Mouse (Mus musculus): ENCODE measurements around the gene Ankrd6.

Gene Ankrd6

GRCm38 (mm10) chr4:32789020-32789419 lies 161.6 kb downstream of the Ankrd6 start:
- DNase-seq (ENCODE audit: low read depth, low spot score) = no peak

- no peak for DNase-seq (ENCODE audit: low read depth, low spot score)
These were observed 163.5 kb downstream of the Ankrd6 start for GRCm38 (mm10) chr4:32787110-32787509.

- DNase-seq (ENCODE audit: low read depth, low spot score) = no peak
These were observed 170.6 kb downstream of the Ankrd6 start for GRCm38 (mm10) chr4:32779996-32780395.

GRCm38 (mm10) chr4:32770284-32770810 lies 180.3 kb downstream of the Ankrd6 start:
- peak; percentile 92 for DNase-seq (ENCODE audit: low read depth, low spot score)

GRCm38 (mm10) chr4:32768046-32768445 lies 182.6 kb downstream of the Ankrd6 start:
- no peak for DNase-seq (ENCODE audit: low read depth, low spot score)

GRCm38 (mm10) chr4:32767471-32767870 lies 183.2 kb downstream of the Ankrd6 start:
- no peak for DNase-seq (ENCODE audit: low read depth, low spot score)

GRCm38 (mm10) chr4:32757430-32757829 lies 193.2 kb downstream of the Ankrd6 start:
- DNase-seq (ENCODE audit: low read depth, low spot score) = no peak
